ENCODE assay signal across 8 mouse cellular contexts in genomic region chr11:115083376-115084139, GRCm38 (mm10). TPM values are rescaled to one million over a fixed set of nuclear protein-coding genes. Genes with fewer than 3 reads are reported as not detected.
DNase-seq lines count a peak whose midpoint lies in the region; ATAC-seq lines count a peak whose summit lies in the region.
"Had no signal": no experiment of that assay in that cellular context is flagged by ENCODE, and none has a peak within 500 bp of the region (broad histone marks: within the 10 kb centered on the region; RNA-seq: fewer than 3 reads in every experiment).

No protein-coding gene starts in this region.

- H3K4me2 ChIP-seq in embryonic facial prominence, embryonic 11.5 days (ENCODE audit: low read depth, low read length) = no peak overlapping the region
- H3K4me2 ChIP-seq: lung, embryonic 15.5 days had no signal

- H3K9ac ChIP-seq in embryonic facial prominence, embryonic 11.5 days (replicated peaks; ENCODE audit: low read length) = no peak overlapping the region
- H3K9ac ChIP-seq: lung, embryonic 15.5 days had no signal

- 41% methylated on average over 18 of the region's 18 CpGs for WGBS in embryonic facial prominence, embryonic 11.5 days

- no peaks in the 10 kb centered on the region for H3K36me3 ChIP-seq in embryonic facial prominence, embryonic 11.5 days (replicated peaks; ENCODE audit: control insufficient read depth, insufficient read depth, low read depth, low read length)
- H3K36me3 ChIP-seq: lung, embryonic 15.5 days had no signal

- H3K27ac ChIP-seq in embryonic facial prominence, embryonic 11.5 days (replicated peaks; ENCODE audit: low read depth, low read length) = no peak overlapping the region
- H3K27ac ChIP-seq: lung, embryonic 15.5 days had no signal

- H3K27me3 ChIP-seq in embryonic facial prominence, embryonic 11.5 days (ENCODE audit: control insufficient read depth, insufficient read depth, low read length) = peaks cover 4% of the 10 kb centered on the region; the same call in 1 of the 2 replicates

- H3K9me3 ChIP-seq in embryonic facial prominence, embryonic 11.5 days (replicated peaks; ENCODE audit: control insufficient read depth, low read length) = no peaks in the 10 kb centered on the region
- H3K9me3 ChIP-seq: lung, embryonic 15.5 days had no signal

- no peak overlapping the region for H3K4me3 ChIP-seq in embryonic facial prominence, embryonic 11.5 days (ENCODE audit: low read depth, low read length)
- H3K4me3 ChIP-seq: lung, embryonic 15.5 days had no signal

- H3K4me1 ChIP-seq in embryonic facial prominence, embryonic 11.5 days (ENCODE audit: control insufficient read depth, insufficient read depth, low read length) = no peaks in the 10 kb centered on the region
- H3K4me1 ChIP-seq: lung, embryonic 15.5 days had no signal

- ATAC-seq in embryonic facial prominence, embryonic 11.5 days (replicated peaks; ENCODE audit: insufficient number of reproducible peaks, low FRiP score, low TSS enrichment, low read depth) = 0 out of 2 replicates have a peak, but pooled peaks have one; percentile 10
- peak; percentile 70 to 78 for ATAC-seq in hematopoietic stem cell, adult 5-6 weeks (replicated peaks in 1 of 2; ENCODE audit: insufficient read depth in 1 of 2, low FRiP score in 2 of 2, low TSS enrichment in 1 of 2, low read depth in 1 of 2, poor library complexity in 2 of 2, severe bottlenecking in 2 of 2)

- DNase-seq in ES-CJ7 (ENCODE audit: low read depth, low spot score) = peak; percentile 79
- DNase-seq in adrenal gland, postnatal 14 days = peak; percentile 83
- peak; percentile 90 for DNase-seq in embryonic facial prominence, embryonic 11.5 days (ENCODE audit: low spot score)
- DNase-seq in layer of hippocampus, postnatal 14 days (ENCODE audit: low spot score in 2 of 2) = peak; percentile 65 to 83
- DNase-seq in mesoderm, embryonic 11.5 days (ENCODE audit: low read depth, low spot score) = peak; percentile 87
- DNase-seq in right cerebral cortex, postnatal 36 days (ENCODE audit: low spot score in 2 of 2) = peak; percentile 28 to 34

RNA-seq across cellular contexts. Expression of gene Rab37, which starts 7.7 kb away (rescaled TPM):
- 1.9 and 3.3 TPM in 2 replicates for total RNA-seq in adrenal gland, postnatal 14 days (2021)
- 1.4 and 1.9 TPM in 2 replicates for polyA plus RNA-seq in embryonic facial prominence, embryonic 11.5 days (2014; fragmentation: Nextera tagmentation; extraction: Ambion mirVana)
- total RNA-seq in hematopoietic stem cell, adult 5-6 weeks (2017) = 79.7 TPM in 2 replicates
- 1 to 10 TPM; 1.6 to 5.1 TPM for total RNA-seq in layer of hippocampus, postnatal 14 days (2021)

RNA-seq across cellular contexts. Expression of gene Cd300e, which starts 21.6 kb away (rescaled TPM):
- 0.30 and 0.63 TPM in 2 replicates for total RNA-seq in adrenal gland, postnatal 14 days (2021)
- polyA plus RNA-seq in embryonic facial prominence, embryonic 11.5 days (2014; fragmentation: Nextera tagmentation; extraction: Ambion mirVana) = not detected in 2 replicates
- 0.94 TPM in 1 of 2 replicates, not detected in the other for total RNA-seq in hematopoietic stem cell, adult 5-6 weeks (2017)
- total RNA-seq in layer of hippocampus, postnatal 14 days (2021) = not detected

RNA-seq across cellular contexts. Expression of gene Cd300ld3, which starts 35.3 kb away (rescaled TPM):
- 3.3 TPM in 1 of 2 replicates, not detected in the other for total RNA-seq in adrenal gland, postnatal 14 days (2021)
- polyA plus RNA-seq in embryonic facial prominence, embryonic 11.5 days (2014; fragmentation: Nextera tagmentation; extraction: Ambion mirVana) = not detected in 2 replicates
- total RNA-seq in hematopoietic stem cell, adult 5-6 weeks (2017) = 2.3 TPM in 1 of 2 replicates, not detected in the other
- total RNA-seq in layer of hippocampus, postnatal 14 days (2021) = not detected
- polyA plus RNA-seq: lung, embryonic 15.5 days had no signal

RNA-seq across cellular contexts. Expression of gene Cd300ld5, which starts 46.0 kb away (rescaled TPM):
- total RNA-seq in adrenal gland, postnatal 14 days (2021) = 4.0 and 5.3 TPM in 2 replicates
- not detected in 2 replicates for polyA plus RNA-seq in embryonic facial prominence, embryonic 11.5 days (2014; fragmentation: Nextera tagmentation; extraction: Ambion mirVana)
- total RNA-seq in hematopoietic stem cell, adult 5-6 weeks (2017) = not detected in 2 replicates
- 1 to 10 TPM; 2.3 to 2.8 TPM for total RNA-seq in layer of hippocampus, postnatal 14 days (2021)
- polyA plus RNA-seq: lung, embryonic 15.5 days had no signal

RNA-seq across cellular contexts. Expression of gene Cd300lf, which starts 50.2 kb away (rescaled TPM):
- 0.52 and 1.4 TPM in 2 replicates for total RNA-seq in adrenal gland, postnatal 14 days (2021)
- polyA plus RNA-seq in embryonic facial prominence, embryonic 11.5 days (2014; fragmentation: Nextera tagmentation; extraction: Ambion mirVana) = not detected in 2 replicates
- 3.9 and 5.4 TPM in 2 replicates for total RNA-seq in hematopoietic stem cell, adult 5-6 weeks (2017)
- total RNA-seq in layer of hippocampus, postnatal 14 days (2021) = under 1 TPM; 0.35 to 0.76 TPM

Comparison
In these comparisons a context has a peak if more than half of its experiments do, and no peak if none do; other contexts are left out.
1. DNase-seq: peak in every context shown above with its lines; median percentile 90 in embryonic facial prominence, embryonic 11.5 days; 87 in mesoderm, embryonic 11.5 days; 83 in adrenal gland, postnatal 14 days; 79 in ES-CJ7; 74 in layer of hippocampus, postnatal 14 days; 31 in right cerebral cortex, postnatal 36 days.
2. RNA of gene Rab37, which starts 7.7 kb away (total RNA-seq): 79.7 TPM in hematopoietic stem cell, adult 5-6 weeks; 1.6 to 5.1 TPM in layer of hippocampus, postnatal 14 days and 1.9 to 3.3 TPM in adrenal gland, postnatal 14 days; every median in the first group is over 10 times any median in the second.